Mouse (Mus musculus) limb, embryonic 13.5 days (tissue): Measurements from ENCODE around the gene Tmtc2. TPM values are rescaled to one million over a fixed set of nuclear protein-coding genes. Genes with fewer than 3 reads are reported as not detected.

ENCODE experiments used
- ATAC-seq: fragments of 200-750 bp; cut with Nextera tagmentation; 2 replicates; pipeline ENCODE4 v1.8.0; 2017; ENCODE audit warnings: low read depth, moderate number of reproducible peaks, moderate TSS enrichment; ENCODE audit not compliant: low FRiP score
- H3K27ac ChIP-seq: fragments of 300-500 bp; sonication (generic); 2 replicates; pipeline ENCODE4 v1.5.1; 2015; ENCODE audit warnings: inconsistent platforms, mild to moderate bottlenecking, moderate library complexity
- H3K27me3 ChIP-seq: fragments of 300-500 bp; sonication (generic); 2 replicates; pipeline ENCODE4 v1.6.1; 2015; ENCODE audit warnings: mild to moderate bottlenecking, inconsistent platforms
- H3K36me3 ChIP-seq: fragments of 300-500 bp; sonication (generic); 2 replicates; pipeline ENCODE4 v1.6.1; 2015; ENCODE audit warnings: inconsistent platforms, mild to moderate bottlenecking, moderate library complexity
- H3K4me1 ChIP-seq: fragments of 300-500 bp; sonication (generic); 2 replicates; pipeline ENCODE4 v1.6.1; 2015; ENCODE audit warnings: inconsistent platforms
- H3K4me2 ChIP-seq: fragments of 300-500 bp; sonication (generic); replicated peaks from 2 replicates; pipeline ENCODE4 v1.6.1; 2015; ENCODE audit warnings: inconsistent platforms, mild to moderate bottlenecking, moderate library complexity
- H3K4me3 ChIP-seq: fragments of 300-500 bp; sonication (generic); 2 replicates; pipeline ENCODE4 v1.5.1; 2015; ENCODE audit warnings: moderate library complexity, mild to moderate bottlenecking, inconsistent platforms
- H3K9ac ChIP-seq: fragments of 300-500 bp; sonication (generic); 2 replicates; pipeline ENCODE4 v1.6.1; 2015; ENCODE audit warnings: mild to moderate bottlenecking, inconsistent platforms
- H3K9me3 ChIP-seq: fragments of 300-500 bp; sonication (generic); 2 replicates; pipeline ENCODE4 v1.6.1; 2016; ENCODE audit warnings: inconsistent platforms
- WGBS: fragments of 180-500 bp; shearing (Covaris S2); methylation state at CpG from one replicate; pipeline ENCODE4 v1.1.7; 2015; 5-methylcytosine and 5-hydroxymethylcytosine counted together
- polyA plus RNA-seq: library from polyadenylated mRNA; unstranded; fragments of >200 nt; fragmentation: Nextera tagmentation; extraction: Ambion mirVana; gene quantifications from 2 replicates; pipeline ENCODE4 v1.2.1, GENCODE M21; 2015

Gene Tmtc2
- polyA plus RNA-seq, 1 experiment from 2014 or later = 23.3 TPM

- no peak overlapping the region for H3K9ac ChIP-seq
- H3K4me2 ChIP-seq = peak overlapping the region; percentile 41; the same call in 1 of the 2 replicates
- H3K9me3 ChIP-seq = no peaks in the 10 kb centered on the region
- no peaks in the 10 kb centered on the region for H3K36me3 ChIP-seq
- no peak overlapping the region for H3K27ac ChIP-seq
- H3K4me3 ChIP-seq = no peak overlapping the region
- peaks cover 42% of the 10 kb centered on the region for H3K4me1 ChIP-seq
- no peaks in the 10 kb centered on the region for H3K27me3 ChIP-seq
- peak; percentile 60; the same call in 1 of the 2 replicates for ATAC-seq
- 16% methylated on average over 3 of the region's 3 CpGs for WGBS
Observed at GRCm38 (mm10) chr10:105430885-105431284, 143.4 kb downstream of the Tmtc2 start.

GRCm38 (mm10) chr10:105430232-105430631, 144.0 kb downstream of the Tmtc2 start:
- no peak for ATAC-seq
- H3K27ac ChIP-seq = no peak overlapping the region
- H3K4me3 ChIP-seq = no peak overlapping the region
- no peaks in the 10 kb centered on the region for H3K9me3 ChIP-seq
- peak overlapping the region; percentile 41 for H3K4me2 ChIP-seq
- no peaks in the 10 kb centered on the region for H3K27me3 ChIP-seq
- WGBS = 22% methylated on average over 5 of the region's 5 CpGs
- H3K9ac ChIP-seq = no peak overlapping the region
- no peaks in the 10 kb centered on the region for H3K36me3 ChIP-seq
- peaks cover 45% of the 10 kb centered on the region for H3K4me1 ChIP-seq

GRCm38 (mm10) chr10:105428080-105428479, 146.2 kb downstream of the Tmtc2 start:
- no peak overlapping the region for H3K4me3 ChIP-seq

GRCm38 (mm10) chr10:105427625-105428024, 146.6 kb downstream of the Tmtc2 start:
- no peak overlapping the region for H3K9ac ChIP-seq
- peaks cover 40% of the 10 kb centered on the region for H3K4me1 ChIP-seq
- H3K27ac ChIP-seq = peak overlapping the region; percentile 15; the same call in 1 of the 2 replicates
- H3K9me3 ChIP-seq = no peaks in the 10 kb centered on the region
- no peaks in the 10 kb centered on the region for H3K27me3 ChIP-seq
- peak overlapping the region; percentile 48 for H3K4me2 ChIP-seq
- H3K4me3 ChIP-seq = 0 out of 2 replicates have a peak overlapping the region, but pooled peaks have one; percentile 12
- 13% methylated on average over 7 of the region's 7 CpGs for WGBS
- H3K36me3 ChIP-seq = no peaks in the 10 kb centered on the region
- no peak; the same call in 1 of the 2 replicates for ATAC-seq

More at GRCm38 (mm10) chr10:105428080-105428479, 146.2 kb downstream of the Tmtc2 start:
- Histone ChIP-seq H3K9ac (no peak overlapping the region), H3K27ac (no peak overlapping the region; the same call in 1 of the 2 replicates), H3K36me3 (no peaks in the 10 kb centered on the region), H3K9me3 (no peaks in the 10 kb centered on the region), H3K27me3 (no peaks in the 10 kb centered on the region), H3K4me1 (peaks cover 40% of the 10 kb centered on the region), H3K4me2 (peak overlapping the region; percentile 48)
- peak; percentile 54 for ATAC-seq
- WGBS = 23% methylated on average over 5 of the region's 5 CpGs

GRCm38 (mm10) chr10:105425052-105425451, 149.2 kb downstream of the Tmtc2 start:
- Histone ChIP-seq H3K27me3 (no peaks in the 10 kb centered on the region), H3K4me3 (no peak overlapping the region), H3K9ac (no peak overlapping the region), H3K9me3 (no peaks in the 10 kb centered on the region), H3K36me3 (peaks cover 6% of the 10 kb centered on the region), H3K4me2 (no peak overlapping the region), H3K4me1 (peaks cover 28% of the 10 kb centered on the region), H3K27ac (no peak overlapping the region)
- no peak for ATAC-seq
- 24% methylated on average over 1 of the region's 1 CpGs for WGBS

GRCm38 (mm10) chr10:105423187-105423586, 151.1 kb downstream of the Tmtc2 start:
- peaks cover 13% of the 10 kb centered on the region for H3K36me3 ChIP-seq
- no peak overlapping the region for H3K4me3 ChIP-seq
- no peak overlapping the region for H3K4me2 ChIP-seq
- H3K27ac ChIP-seq = no peak overlapping the region
- 50% methylated on average over 3 of the region's 3 CpGs for WGBS
- no peak for ATAC-seq
- H3K9ac ChIP-seq = no peak overlapping the region
- H3K27me3 ChIP-seq = no peaks in the 10 kb centered on the region
- H3K9me3 ChIP-seq = no peaks in the 10 kb centered on the region
- H3K4me1 ChIP-seq = peaks cover 21% of the 10 kb centered on the region

GRCm38 (mm10) chr10:105417845-105418383, 156.3 kb downstream of the Tmtc2 start:
- no peak for ATAC-seq
- H3K4me1 ChIP-seq = peaks cover 12% of the 10 kb centered on the region; the same call in 1 of the 2 replicates
- H3K36me3 ChIP-seq = peaks cover 26% of the 10 kb centered on the region
- no peak overlapping the region for H3K9ac ChIP-seq
- no peak overlapping the region for H3K4me2 ChIP-seq
- H3K9me3 ChIP-seq = no peaks in the 10 kb centered on the region
- no peak overlapping the region for H3K27ac ChIP-seq
- H3K4me3 ChIP-seq = no peak overlapping the region
- no peaks in the 10 kb centered on the region for H3K27me3 ChIP-seq
- 81% methylated on average over 15 of the region's 15 CpGs for WGBS

GRCm38 (mm10) chr10:105416601-105417000, 157.7 kb downstream of the Tmtc2 start:
- peaks cover 12% of the 10 kb centered on the region; the same call in 1 of the 2 replicates for H3K4me1 ChIP-seq
- H3K27me3 ChIP-seq = no peaks in the 10 kb centered on the region
- no peak for ATAC-seq
- no peak overlapping the region for H3K27ac ChIP-seq
- H3K4me3 ChIP-seq = no peak overlapping the region
- no peak overlapping the region for H3K4me2 ChIP-seq
- no peaks in the 10 kb centered on the region for H3K9me3 ChIP-seq
- peaks cover 33% of the 10 kb centered on the region for H3K36me3 ChIP-seq
- 83% methylated on average over 4 of the region's 4 CpGs for WGBS
- no peak overlapping the region for H3K9ac ChIP-seq

GRCm38 (mm10) chr10:105405856-105406527, 168.3 kb downstream of the Tmtc2 start:
- no peaks in the 10 kb centered on the region for H3K9me3 ChIP-seq
- no peak overlapping the region for H3K4me3 ChIP-seq
- H3K27ac ChIP-seq = no peak overlapping the region
- no peak overlapping the region for H3K4me2 ChIP-seq
- peaks cover 10% of the 10 kb centered on the region for H3K36me3 ChIP-seq
- 91% methylated on average over 4 of the region's 4 CpGs for WGBS
- no peaks in the 10 kb centered on the region for H3K27me3 ChIP-seq
- no peaks in the 10 kb centered on the region for H3K4me1 ChIP-seq
- no peak overlapping the region for H3K9ac ChIP-seq
- ATAC-seq = no peak

- no peak overlapping the region for H3K4me3 ChIP-seq
- H3K36me3 ChIP-seq = peaks cover 10% of the 10 kb centered on the region
- WGBS = 85% methylated on average over 3 of the region's 3 CpGs
- H3K27me3 ChIP-seq = no peaks in the 10 kb centered on the region
- no peak for ATAC-seq
- H3K9ac ChIP-seq = no peak overlapping the region
- no peaks in the 10 kb centered on the region for H3K4me1 ChIP-seq
- H3K27ac ChIP-seq = no peak overlapping the region
- no peaks in the 10 kb centered on the region for H3K9me3 ChIP-seq
- H3K4me2 ChIP-seq = no peak overlapping the region
Observed at GRCm38 (mm10) chr10:105403931-105404330, 170.3 kb downstream of the Tmtc2 start.

- Histone ChIP-seq H3K9ac (no peak overlapping the region), H3K36me3 (no peaks in the 10 kb centered on the region; the same call in none of the 2 replicates), H3K4me1 (no peaks in the 10 kb centered on the region), H3K27me3 (no peaks in the 10 kb centered on the region), H3K4me2 (no peak overlapping the region), H3K9me3 (no peaks in the 10 kb centered on the region), H3K4me3 (no peak overlapping the region), H3K27ac (no peak overlapping the region)
- WGBS = 87% methylated on average over 5 of the region's 5 CpGs
- ATAC-seq = no peak
Observed at GRCm38 (mm10) chr10:105402481-105402779, 171.8 kb downstream of the Tmtc2 start.

- Histone ChIP-seq H3K27me3 (no peaks in the 10 kb centered on the region), H3K9me3 (no peaks in the 10 kb centered on the region), H3K9ac (no peak overlapping the region), H3K4me2 (no peak overlapping the region), H3K27ac (no peak overlapping the region), H3K4me3 (no peak overlapping the region), H3K36me3 (no peaks in the 10 kb centered on the region; the same call in none of the 2 replicates), H3K4me1 (no peaks in the 10 kb centered on the region)
- 88% methylated on average over 11 of the region's 11 CpGs for WGBS
- ATAC-seq = no peak
Observed at GRCm38 (mm10) chr10:105401754-105402480, 172.3 kb downstream of the Tmtc2 start.
